Mouse (Mus musculus): ENCODE measurements around the gene Fcrls. TPM values are rescaled to one million over a fixed set of nuclear protein-coding genes. Genes with fewer than 3 reads are reported as not detected.

The Fcrls gene
- polyA plus RNA-seq, 1 experiment from 2014 or later = 18.4 TPM

GRCm38 (mm10) chr3:87215176-87215575 lies 48.4 kb downstream of the Fcrls start:
- Histone ChIP-seq H3K4me2 (replicated peaks) (no peak overlapping the region), H3K4me1 (no peaks in the 10 kb centered on the region), H3K36me3 (no peaks in the 10 kb centered on the region), H3K4me3 (replicated peaks) (no peak overlapping the region), H3K9ac (no peak overlapping the region), H3K27ac (replicated peaks) (no peak overlapping the region), H3K9me3 (replicated peaks) (no peaks in the 10 kb centered on the region), H3K27me3 (no peaks in the 10 kb centered on the region)
- no peak for ATAC-seq (ENCODE audit: insufficient number of reproducible peaks, low FRiP score, low TSS enrichment, low read depth)
- WGBS = 72% methylated on average over 11 of the region's 11 CpGs

- no peaks in the 10 kb centered on the region for H3K27me3 ChIP-seq
- H3K4me1 ChIP-seq = no peaks in the 10 kb centered on the region
- H3K4me3 ChIP-seq (replicated peaks) = no peak overlapping the region
- H3K9ac ChIP-seq = no peak overlapping the region
- no peaks in the 10 kb centered on the region for H3K9me3 ChIP-seq (replicated peaks)
- WGBS = 84% methylated on average over 19 of the region's 19 CpGs
- no peak for ATAC-seq (ENCODE audit: insufficient number of reproducible peaks, low FRiP score, low TSS enrichment, low read depth)
- no peak overlapping the region for H3K4me2 ChIP-seq (replicated peaks)
- H3K27ac ChIP-seq (replicated peaks) = no peak overlapping the region
- no peaks in the 10 kb centered on the region for H3K36me3 ChIP-seq
Observed at GRCm38 (mm10) chr3:87214221-87214864, 49.2 kb downstream of the Fcrls start.

GRCm38 (mm10) chr3:87206336-87207075 lies 57.0 kb downstream of the Fcrls start:
- H3K27ac ChIP-seq (replicated peaks) = no peak overlapping the region
- ATAC-seq (ENCODE audit: insufficient number of reproducible peaks, low FRiP score, low TSS enrichment, low read depth) = no peak
- WGBS = 54% methylated on average over 5 of the region's 5 CpGs
- H3K9me3 ChIP-seq (replicated peaks) = no peaks in the 10 kb centered on the region
- H3K36me3 ChIP-seq = no peaks in the 10 kb centered on the region
- H3K4me1 ChIP-seq = no peaks in the 10 kb centered on the region
- H3K4me2 ChIP-seq (replicated peaks) = no peak overlapping the region
- H3K4me3 ChIP-seq (replicated peaks) = no peak overlapping the region
- no peaks in the 10 kb centered on the region for H3K27me3 ChIP-seq
- H3K9ac ChIP-seq = no peak overlapping the region

Other genes starting within 250 kb of the Fcrls start
- gene Kirrel, start 89.0 kb downstream of the Fcrls start, polyA plus RNA-seq (2015; fragmentation: Nextera tagmentation; extraction: Ambion mirVana) = 19.6 and 20.1 TPM in 2 replicates
- 0.26 and 0.36 TPM in 2 replicates for gene Cd5l, start 94.1 kb upstream of the Fcrls start, polyA plus RNA-seq (2015; fragmentation: Nextera tagmentation; extraction: Ambion mirVana)
- gene Fcrl1, start 112.6 kb upstream of the Fcrls start, polyA plus RNA-seq (2015; fragmentation: Nextera tagmentation; extraction: Ambion mirVana) = 0.23 and 0.35 TPM in 2 replicates
- not detected in 2 replicates for gene Fcrl5, start 172.0 kb upstream of the Fcrls start, polyA plus RNA-seq (2015; fragmentation: Nextera tagmentation; extraction: Ambion mirVana)